Mouse (Mus musculus) heart, adult 2 months (tissue): ENCODE results near the gene Ncbp2. TPM values are rescaled to one million over a fixed set of nuclear protein-coding genes. Genes with fewer than 3 reads are reported as not detected.

Experiments
- DNase-seq, 2 experiments: peaks; one replicate each; pipeline ENCODE4 v3.0.0; 2021
- H3K27ac ChIP-seq: fragments of 200-600 bp; 2 replicates; pipeline ENCODE4 v1.8.1; 2022
- H3K27me3 ChIP-seq: fragments of 200-500 bp; 2 replicates; pipeline ENCODE4 v1.6.1; 2012; ENCODE audit warnings: mild to moderate bottlenecking, low read length, inconsistent platforms, mixed read lengths; ENCODE audit not compliant: control insufficient read depth, insufficient read depth
- H3K36me3 ChIP-seq: fragments of 200-500 bp; 2 replicates; pipeline ENCODE4 v1.6.1; 2012; ENCODE audit warnings: low read length, inconsistent platforms; ENCODE audit not compliant: control insufficient read depth, insufficient read depth
- H3K4me1 ChIP-seq: fragments of 200-500 bp; 2 replicates; pipeline ENCODE4 v1.6.1; 2011; ENCODE audit warnings: low read length; ENCODE audit not compliant: control insufficient read depth, insufficient read depth
- H3K4me3 ChIP-seq: fragments of 200-600 bp; 2 replicates; pipeline ENCODE4 v1.8.1; 2022
- H3K79me2 ChIP-seq: fragments of 200-500 bp; replicated peaks from 2 replicates; pipeline ENCODE4 v1.6.1; 2012; ENCODE audit warnings: mild to moderate bottlenecking, inconsistent platforms, low read length, moderate library complexity, mixed read lengths; ENCODE audit not compliant: control insufficient read depth, insufficient read depth
- H3K9ac ChIP-seq: fragments of 200-500 bp; 2 replicates; pipeline ENCODE4 v1.6.1; 2012; ENCODE audit warnings: low read depth, mild to moderate bottlenecking, control low read depth, inconsistent platforms, low read length, mixed read lengths
- CTCF ChIP-seq: fragments of 200-600 bp; IDR thresholded peaks from 2 replicates; pipeline ENCODE4 v1.8.1; 2022; ENCODE audit warnings: antibody characterized with exemption, mild to moderate bottlenecking, moderate library complexity
- EP300 ChIP-seq: fragments of 200-500 bp; IDR thresholded peaks from 2 replicates; pipeline ENCODE4 v1.6.1; 2011; ENCODE audit warnings: low read depth, low read length, control low read depth; ENCODE audit not compliant: insufficient read depth
- POLR2A ChIP-seq: fragments of 200-500 bp; IDR thresholded peaks from 2 replicates; pipeline ENCODE4 v1.6.1; 2011; ENCODE audit warnings: mild to moderate bottlenecking, low read depth, low read length, control low read depth; ENCODE audit not compliant: insufficient read depth
- WGBS: fragments of 180-500 bp; shearing (Covaris S2); methylation state at CpG from one replicate; pipeline ENCODE4 v1.1.7; 2018; 5-methylcytosine and 5-hydroxymethylcytosine counted together
- intact Hi-C: fragments of 180-260 bp; cut with DNase I; formaldehyde crosslinking; loops from one replicate; pipeline ENCODE4 v1.15.1; 2025
- polyA plus RNA-seq: library from polyadenylated mRNA; depleted of rRNA; stranded (reverse); fragments of >200 nt; gene quantifications from 2 replicates; pipeline ENCODE4 v1.2.3, GENCODE M21; 2012
- total RNA-seq, 2 experiments: library from RNA; stranded (reverse); gene quantifications; 2 replicates each; pipeline ENCODE4 v1.2.3; 2021

Ncbp2 gene
- total and polyA plus RNA-seq, 3 experiments = 7.9 to 25.9 (median 24.3) TPM

GRCm38 (mm10) chr16:31992039-31992438 lies 43.7 kb downstream of the Ncbp2 start:
- no peak for TF ChIP-seq EP300
- peak; percentile 40 for TF ChIP-seq CTCF
- H3K4me1 ChIP-seq = no peaks in the 10 kb centered on the region
- no peak for DNase-seq
- H3K4me3 ChIP-seq = no peak overlapping the region
- H3K27ac ChIP-seq = no peak overlapping the region
- 71% methylated on average over 1 of the region's 1 CpGs for WGBS
- H3K79me2 ChIP-seq = peaks cover 2% of the 10 kb centered on the region; the same call in 1 of the 2 replicates
- H3K27me3 ChIP-seq = no peaks in the 10 kb centered on the region
- intact Hi-C loops = no loop called here
- no peak overlapping the region for H3K9ac ChIP-seq
- no peaks in the 10 kb centered on the region; the same call in 1 of the 2 replicates for H3K36me3 ChIP-seq

- 93% methylated on average over 4 of the region's 4 CpGs for WGBS
- H3K36me3 ChIP-seq = no peaks in the 10 kb centered on the region; the same call in 1 of the 2 replicates
- H3K4me3 ChIP-seq = no peak overlapping the region
- intact Hi-C loops = no loop called here
- H3K27me3 ChIP-seq = no peaks in the 10 kb centered on the region
- no peak overlapping the region for H3K27ac ChIP-seq
- TF ChIP-seq EP300 = no peak
- no peak for TF ChIP-seq POLR2A
- TF ChIP-seq CTCF = no peak
- H3K9ac ChIP-seq = no peak overlapping the region
- H3K4me1 ChIP-seq = no peaks in the 10 kb centered on the region
- peaks cover 2% of the 10 kb centered on the region; the same call in 1 of the 2 replicates for H3K79me2 ChIP-seq
- no peak for DNase-seq
These were observed 44.9 kb downstream of the Ncbp2 start for GRCm38 (mm10) chr16:31993195-31993594.

- Histone ChIP-seq H3K27ac (no peak overlapping the region), H3K36me3 (no peaks in the 10 kb centered on the region; the same call in 1 of the 2 replicates), H3K4me1 (no peaks in the 10 kb centered on the region), H3K4me3 (no peak overlapping the region), H3K79me2 (peaks cover 2% of the 10 kb centered on the region; the same call in 1 of the 2 replicates), H3K9ac (no peak overlapping the region), H3K27me3 (no peaks in the 10 kb centered on the region)
- intact Hi-C loops = no loop called here
- no peak for DNase-seq
- TF ChIP-seq CTCF = no peak
- no peak for TF ChIP-seq EP300
- TF ChIP-seq POLR2A = no peak
These were observed 45.6 kb downstream of the Ncbp2 start for GRCm38 (mm10) chr16:31993946-31994345.

GRCm38 (mm10) chr16:31996371-31996770 lies 48.1 kb downstream of the Ncbp2 start:
- WGBS = 75% methylated on average over 5 of the region's 5 CpGs
- Histone ChIP-seq H3K4me1 (no peaks in the 10 kb centered on the region), H3K27ac (no peak overlapping the region), H3K27me3 (no peaks in the 10 kb centered on the region), H3K36me3 (no peaks in the 10 kb centered on the region), H3K4me3 (no peak overlapping the region), H3K9ac (no peak overlapping the region), H3K79me2 (peaks cover 2% of the 10 kb centered on the region; the same call in 1 of the 2 replicates)
- intact Hi-C loops = no loop called here
- TF ChIP-seq POLR2A (no peak), EP300 (no peak), CTCF (no peak)
- no peak for DNase-seq

GRCm38 (mm10) chr16:32002509-32003477 lies 54.5 kb downstream of the Ncbp2 start, which contains the start of gene Senp5:
Gene Senp5 (minus strand): TSS chr16:32003287.
- Histone ChIP-seq H3K4me3 (peak within 1 kb of the TSS; percentile 84), H3K9ac (peak within 1 kb of the TSS; percentile 90), H3K36me3 (peaks cover 3% of the 10 kb centered on the region; the same call in 1 of the 2 replicates), H3K27ac (peak within 1 kb of the TSS; percentile 86), H3K4me1 (peaks cover 3% of the 10 kb centered on the region; the same call in 1 of the 2 replicates), H3K79me2 (no peaks in the 10 kb centered on the region), H3K27me3 (no peaks in the 10 kb centered on the region)
- under 1% methylated on average over 66 of the region's 66 CpGs for WGBS
- intact Hi-C loops = loop anchor here (1.0 to 5.0 kb wide), 3 partner anchors 54 to 245 kb away; partner anchors contain the start of genes 0610012G03Rik, Fbxo45, Ncbp2 and Pak2
- peak; percentile 95 for DNase-seq
- TF ChIP-seq POLR2A = peak; percentile 94
- TF ChIP-seq CTCF = peak; percentile 51
- peak; percentile 89 for TF ChIP-seq EP300
